Mouse (Mus musculus) urinary bladder, postnatal 4 days (tissue): ENCODE data around the gene Fam204a.
A peak's percentile ranks its signal among the peaks of the same experiment; 100 is the strongest.

ENCODE experiments used
- DNase-seq, 2 experiments: peaks; one replicate each; pipeline ENCODE4 v3.0.0; 2021 to 2022; ENCODE audit warnings: low spot score in 2 of 2

Fam204a gene

DNA sequence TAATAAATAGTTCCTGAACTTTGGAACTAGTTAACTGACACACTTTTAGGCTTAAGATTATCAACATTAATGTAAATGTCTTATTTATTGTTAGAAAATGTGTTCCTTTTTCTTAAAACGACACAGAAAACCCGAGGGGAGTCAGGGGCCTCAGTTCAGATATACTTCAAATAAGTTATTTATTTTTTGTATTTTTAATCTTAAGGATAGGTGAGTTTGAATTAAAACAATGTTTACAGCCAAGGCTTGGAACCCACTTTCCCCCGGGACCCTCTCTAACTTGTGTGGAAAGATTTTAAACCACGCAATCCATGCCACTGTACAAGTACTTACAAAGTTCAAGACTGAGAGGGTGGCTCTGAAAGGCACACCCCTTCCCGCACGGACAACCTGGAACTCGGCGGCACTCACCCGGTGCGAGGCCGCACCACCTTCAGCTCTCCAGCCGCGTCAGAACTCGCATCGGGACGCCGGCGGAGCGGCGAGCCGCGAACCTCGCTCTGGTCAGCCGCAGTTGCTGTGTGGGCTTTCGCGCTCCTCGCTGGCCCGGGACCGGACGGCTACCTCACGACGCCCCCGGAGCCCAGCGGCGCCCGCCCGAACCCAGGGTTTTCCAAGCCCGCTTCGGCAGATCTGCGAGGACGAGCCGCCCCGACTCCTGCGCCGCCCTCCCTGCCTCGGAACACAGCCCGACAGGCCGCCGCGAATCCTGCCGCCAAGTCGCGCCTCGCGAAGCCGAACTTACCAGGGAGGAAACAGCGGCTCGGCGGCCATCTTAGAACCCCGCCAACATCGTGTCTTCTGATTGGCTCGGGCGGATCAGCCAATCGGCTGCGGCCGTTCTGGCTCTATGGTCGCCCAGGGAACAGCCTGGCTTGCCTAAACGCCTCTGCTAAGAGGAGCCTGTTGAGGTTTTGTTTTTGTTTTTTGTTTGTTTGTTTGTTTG lies at the start of gene Fam204a:
Gene Fam204a, minus strand, starts transcription at position 803 of the 946 bp plus-strand sequence.
- peak; percentile 91 to 96 for DNase-seq

- no peak for DNase-seq
Measured at GRCm38 (mm10) chr19:60265789-60266188, 39.3 kb upstream of the Fam204a start.

GRCm38 (mm10) chr19:60260689-60261088 lies 34.2 kb upstream of the Fam204a start:
- DNase-seq, result no peak

GRCm38 (mm10) chr19:60252021-60252420 lies 25.5 kb upstream of the Fam204a start:
- no peak for DNase-seq

- DNase-seq, result no peak
Measured at GRCm38 (mm10) chr19:60251197-60251596, 24.7 kb upstream of the Fam204a start.

DNA sequence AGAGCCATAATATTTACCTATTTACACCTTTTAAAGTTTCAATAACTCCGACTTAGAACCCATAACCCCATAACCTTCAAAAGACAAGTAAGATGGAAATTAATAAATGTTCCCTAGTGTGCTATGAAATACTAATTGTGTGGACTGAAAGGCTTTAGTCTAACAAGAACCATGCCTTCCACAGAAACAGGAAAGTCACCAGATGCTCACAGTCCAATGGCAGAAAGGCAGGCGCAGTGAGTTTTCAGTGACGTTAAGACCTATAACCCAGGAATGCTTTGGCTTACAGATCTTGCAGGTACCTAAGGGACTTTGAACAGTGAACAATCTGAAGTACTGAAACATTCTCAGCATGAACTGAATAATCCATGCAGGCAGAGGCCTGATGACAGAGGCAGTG lies 18.7 kb upstream of the Fam204a start:
- DNase-seq, result no peak

GRCm38 (mm10) chr19:60242620-60243019 lies 16.1 kb upstream of the Fam204a start:
- no peak for DNase-seq

GRCm38 (mm10) chr19:60241916-60242602 lies 15.6 kb upstream of the Fam204a start:
- DNase-seq, result no peak

GRCm38 (mm10) chr19:60231542-60231941 lies 5.0 kb upstream of the Fam204a start:
- no peak for DNase-seq

DNA sequence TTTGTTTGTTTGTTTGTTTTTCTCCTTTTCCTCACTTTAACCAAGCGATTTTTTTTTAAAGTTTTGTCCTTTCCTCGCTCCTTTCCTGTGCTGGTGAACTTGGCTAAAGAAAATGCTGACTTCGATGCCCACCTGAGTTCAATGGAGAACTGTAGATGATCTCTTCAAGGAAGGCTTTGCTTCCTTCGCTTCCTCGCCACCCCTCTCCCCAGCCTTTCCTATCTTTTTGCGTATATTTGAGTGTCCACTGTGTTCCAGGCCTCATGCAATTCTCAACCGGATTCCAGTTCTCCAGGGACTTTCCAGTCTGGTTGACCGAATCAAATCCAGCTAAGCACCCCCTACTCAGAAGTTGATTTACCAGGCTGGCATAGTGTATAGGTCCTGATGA lies 339 bp upstream of the Fam204a start:
- no peak for DNase-seq

- no peak for DNase-seq
Measured at GRCm38 (mm10) chr19:60219395-60219794, 7.1 kb downstream of the Fam204a start.

- no peak for DNase-seq
Measured at GRCm38 (mm10) chr19:60217985-60218384, 8.5 kb downstream of the Fam204a start.

DNA sequence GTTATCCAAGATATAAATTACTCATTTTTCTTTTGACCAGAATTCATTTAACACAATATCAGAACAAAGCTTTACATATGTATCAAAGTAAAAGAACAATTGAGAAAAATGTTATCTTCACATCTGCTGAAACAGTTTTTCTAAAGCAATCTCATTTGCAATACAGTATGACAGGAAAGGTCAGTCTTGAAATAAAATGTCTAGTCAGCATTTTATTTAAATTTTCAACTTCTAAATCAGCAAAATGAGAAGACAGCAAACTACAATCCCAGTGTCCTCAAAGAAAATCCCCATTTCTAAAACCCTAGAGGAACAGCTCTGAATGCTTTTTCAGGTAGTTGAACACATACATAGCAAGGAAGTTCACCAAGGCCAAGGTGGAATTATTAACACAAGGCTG lies 18.3 kb downstream of the Fam204a start:
- no peak for DNase-seq

- no peak for DNase-seq
Measured at GRCm38 (mm10) chr19:60204176-60204575, 22.3 kb downstream of the Fam204a start.

- DNase-seq, result no peak
Measured at GRCm38 (mm10) chr19:60200294-60200693, 26.2 kb downstream of the Fam204a start.

DNA sequence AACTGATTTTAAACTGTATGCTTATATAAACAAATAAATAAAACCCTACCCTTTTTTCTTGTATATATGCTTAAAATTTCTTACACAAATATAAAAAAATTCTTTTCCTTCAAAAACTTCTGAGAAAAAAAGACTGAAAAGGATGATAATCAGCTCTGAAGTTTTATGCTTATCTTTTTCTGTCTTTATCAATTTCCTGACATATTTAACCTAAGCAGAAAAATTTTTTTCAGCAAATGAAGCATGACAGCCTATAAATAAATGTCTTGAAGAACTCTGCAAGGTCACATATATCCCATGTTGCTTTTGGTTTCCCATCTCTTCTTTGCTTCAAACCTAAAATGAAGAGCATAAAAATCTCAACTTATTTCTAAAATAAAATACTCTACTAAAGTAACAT lies 27.3 kb downstream of the Fam204a start:
- DNase-seq, result no peak

DNA sequence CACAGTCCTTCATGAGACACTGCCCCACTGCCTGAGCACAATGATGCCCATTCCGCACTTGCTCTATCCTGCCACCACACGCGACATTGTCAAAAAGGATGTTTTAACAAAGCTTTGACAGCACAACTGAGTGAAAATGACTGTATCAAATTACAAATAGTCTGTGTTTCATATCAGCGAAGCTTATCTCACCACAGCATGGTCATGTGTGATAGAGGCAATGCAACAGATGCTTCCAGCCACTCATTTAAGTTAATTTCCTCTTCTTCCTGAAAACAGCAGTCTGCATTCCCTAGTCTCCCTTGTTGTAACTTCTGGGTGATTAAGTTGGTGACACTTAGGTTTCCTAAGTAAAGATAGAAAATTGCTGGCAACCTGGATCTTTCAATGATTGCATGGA lies 33.7 kb downstream of the Fam204a start:
- no peak for DNase-seq

- DNase-seq, result no peak
Measured at GRCm38 (mm10) chr19:60189206-60189605, 37.3 kb downstream of the Fam204a start.

GRCm38 (mm10) chr19:60182901-60183300 lies 43.6 kb downstream of the Fam204a start:
- no peak for DNase-seq

DNA sequence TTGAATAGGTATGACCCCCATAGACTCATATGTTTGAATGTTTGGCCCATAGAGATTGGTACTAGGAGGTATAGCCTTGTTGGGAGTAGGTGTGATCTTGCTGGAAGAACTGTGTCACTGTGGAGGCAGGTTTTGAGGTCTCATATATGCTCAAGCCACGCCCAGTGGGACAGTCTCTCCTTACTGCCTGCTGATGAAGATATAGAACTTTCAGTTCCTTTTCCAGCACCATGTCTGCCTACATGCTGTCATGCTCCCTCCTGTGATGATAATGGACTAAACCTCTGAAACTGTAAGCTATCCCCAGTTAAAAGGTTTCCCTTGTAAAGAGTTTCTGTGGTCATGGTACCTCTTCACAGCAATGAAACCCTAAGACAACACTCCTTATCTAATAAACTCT lies 44.3 kb downstream of the Fam204a start:
- DNase-seq, result no peak

DNA sequence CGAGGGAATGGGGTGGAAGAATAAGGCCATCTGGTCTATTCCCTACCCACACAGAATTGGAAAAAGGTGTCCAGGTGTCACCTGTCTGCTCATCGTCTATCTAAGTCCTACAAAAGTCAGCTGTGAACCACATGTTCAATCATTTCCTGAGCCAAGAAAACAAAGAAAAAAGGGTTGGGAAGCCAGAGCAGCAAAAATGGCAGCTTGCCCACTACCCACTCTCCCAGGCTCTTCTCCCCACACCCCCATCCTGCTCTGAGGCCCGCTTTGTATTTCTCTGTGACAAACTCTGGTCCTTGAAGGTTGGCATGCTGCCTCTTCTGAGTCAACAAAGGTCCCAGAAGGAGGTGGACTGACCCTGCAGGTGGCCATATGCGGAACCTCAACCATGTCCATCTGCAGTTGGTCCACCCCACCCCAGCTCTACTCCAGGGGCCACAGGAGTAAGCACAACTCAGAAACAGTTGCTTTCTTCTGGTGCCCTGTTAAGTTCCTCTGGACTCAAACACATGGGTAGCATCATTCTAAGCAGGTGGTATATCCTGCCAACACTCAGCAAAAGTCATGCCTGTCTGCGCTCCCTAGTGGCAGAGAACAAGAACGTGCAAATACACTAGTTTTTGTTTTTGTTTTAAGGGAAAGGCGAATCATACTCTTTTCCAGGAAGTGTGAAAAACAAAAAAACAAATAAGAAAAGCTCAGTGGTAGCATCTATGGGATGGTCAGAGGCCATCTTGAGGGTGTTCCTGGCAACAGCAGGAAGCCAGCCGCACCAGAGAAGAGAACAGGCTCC lies 47.5 kb downstream of the Fam204a start:
- no peak for DNase-seq

- DNase-seq, result no peak
Measured at GRCm38 (mm10) chr19:60165417-60165816, 61.1 kb downstream of the Fam204a start.
